Comparison of ENCODE assay signal across 23 mouse cellular contexts in the genomic region with DNA sequence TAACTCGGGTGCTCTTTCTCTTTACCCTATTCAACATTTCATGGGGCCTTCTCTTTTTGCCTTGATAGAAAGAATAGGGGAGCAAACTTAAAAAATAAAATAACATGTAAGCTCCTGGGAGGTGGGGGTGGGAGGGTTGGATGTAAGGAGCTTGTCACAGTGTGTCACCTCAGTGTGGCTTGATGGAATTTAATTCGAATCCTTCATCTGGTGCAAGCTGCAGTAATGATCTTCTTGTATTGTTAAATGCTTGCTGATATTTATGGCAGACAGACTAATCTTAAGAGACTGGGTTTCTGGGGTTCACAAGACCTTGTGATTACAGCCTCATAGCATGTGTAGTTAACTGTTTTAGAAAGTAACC.
"Had no signal": no experiment of that assay in that cellular context is flagged by ENCODE, and none has a peak within 500 bp of the region (broad histone marks: within the 10 kb centered on the region; RNA-seq: fewer than 3 reads in every experiment).

No protein-coding gene starts in this region.

- H3K27me3 ChIP-seq: kidney, embryonic 15.5 days; liver, embryonic 12.5 days; liver, embryonic 15.5 days; lung, embryonic 15.5 days; megakaryocyte, embryonic 14.5 days; midbrain, embryonic 13.5 days; neural tube, embryonic 13.5 days; stomach, embryonic 15.5 days had no signal

- DNase-seq: kidney, adult 8-10 months; kidney, postnatal 10 days; kidney, postnatal 36 days; liver; lung, adult 18-20 months; lung, postnatal 10 days; lung, postnatal 36 days; right cerebral cortex, adult 18-20 months; right cerebral cortex, postnatal 14 days; right cerebral cortex, postnatal 4 days; spleen, adult 18-20 months; thymus, postnatal 25 days had no signal

- H3K9me3 ChIP-seq: kidney, embryonic 15.5 days; liver, embryonic 12.5 days; liver, embryonic 15.5 days; lung, embryonic 15.5 days; megakaryocyte, embryonic 14.5 days; midbrain, embryonic 10.5 days; midbrain, embryonic 13.5 days; neural tube, embryonic 13.5 days; stomach, embryonic 15.5 days had no signal

- H3K4me1 ChIP-seq: kidney, embryonic 15.5 days; liver, embryonic 12.5 days; liver, embryonic 15.5 days; lung, embryonic 15.5 days; megakaryocyte, embryonic 14.5 days; stomach, embryonic 15.5 days had no signal

- ATAC-seq: liver, embryonic 12.5 days; midbrain, embryonic 13.5 days; midbrain, embryonic 16.5 days had no signal

- H3K36me3 ChIP-seq: kidney, embryonic 15.5 days; liver, embryonic 12.5 days; liver, embryonic 15.5 days; lung, embryonic 15.5 days; midbrain, embryonic 10.5 days; midbrain, embryonic 13.5 days; neural tube, embryonic 13.5 days; stomach, embryonic 15.5 days had no signal

- H3K9ac ChIP-seq: kidney, embryonic 15.5 days; liver, embryonic 12.5 days; liver, embryonic 15.5 days; lung, embryonic 15.5 days; midbrain, embryonic 13.5 days; neural tube, embryonic 13.5 days; stomach, embryonic 15.5 days had no signal

- H3K4me3 ChIP-seq: kidney, embryonic 15.5 days; liver, embryonic 12.5 days; liver, embryonic 15.5 days; lung, embryonic 15.5 days; megakaryocyte, embryonic 14.5 days; midbrain, embryonic 10.5 days; midbrain, embryonic 13.5 days; myocyte; neural tube, embryonic 13.5 days; stomach, embryonic 15.5 days had no signal

- H3K4me2 ChIP-seq: kidney, embryonic 15.5 days; liver, embryonic 12.5 days; liver, embryonic 15.5 days; lung, embryonic 15.5 days; midbrain, embryonic 13.5 days; neural tube, embryonic 13.5 days; stomach, embryonic 15.5 days had no signal

- H3K27ac ChIP-seq: kidney, embryonic 15.5 days; liver, embryonic 12.5 days; liver, embryonic 15.5 days; lung, embryonic 15.5 days; midbrain, embryonic 10.5 days; midbrain, embryonic 13.5 days; neural tube, embryonic 13.5 days; stomach, embryonic 15.5 days had no signal
